Mouse (Mus musculus) E14TG2a.4 (cell line): Measurements from ENCODE around the gene Acp6.

Experiments used
- CTCF ChIP-seq: conservative IDR thresholded peaks from 2 replicates; pipeline ENCODE4 v1.5.1; 2014; ENCODE audit warnings: low read length
- NANOG ChIP-seq: IDR thresholded peaks from 2 replicates; pipeline ENCODE4 v1.6.1; 2014; ENCODE audit warnings: borderline replicate concordance, low read length, mixed read lengths

GRCm38 (mm10) chr3:97199261-97199660 lies 40.7 kb downstream of the Acp6 start:
- TF ChIP-seq CTCF (no peak), NANOG (peak; percentile 20; the same call in 1 of the 2 replicates)
